Mouse (Mus musculus): Measurements from ENCODE around the gene Serpina9. TPM values are rescaled to one million over a fixed set of nuclear protein-coding genes. Genes with fewer than 3 reads are reported as not detected.
A peak's percentile ranks its signal among the peaks of the same experiment; 100 is the strongest.

Gene Serpina9
- total and polyA plus RNA-seq, 3 experiments = 0.06 TPM; not detected in 2

- DNase-seq (ENCODE audit: low read depth, low spot score) = peak; percentile 9
- H3K9ac ChIP-seq (ENCODE audit: control insufficient read depth, low read depth, low read length, poor library complexity, severe bottlenecking) = no peak overlapping the region
- H3K36me3 ChIP-seq (ENCODE audit: control insufficient read depth in 1 of 2, insufficient read depth in 2 of 2, low read length in 2 of 2) = no peaks in the 10 kb centered on the region
- no peaks in the 10 kb centered on the region for H3K9me3 ChIP-seq (replicated peaks; ENCODE audit: insufficient read depth, low read length)
- no peaks in the 10 kb centered on the region; a peak in 1 of 4 replicates for H3K27me3 ChIP-seq (ENCODE audit: control insufficient read depth in 1 of 2, insufficient read depth in 2 of 2, low read length in 2 of 2)
- H3K79me2 ChIP-seq (ENCODE audit: control insufficient read depth, insufficient read depth, low read length, poor library complexity) = no peaks in the 10 kb centered on the region
- no peaks in the 10 kb centered on the region for H3K4me1 ChIP-seq (ENCODE audit: control insufficient read depth in 1 of 2, insufficient read depth in 2 of 2, low read length in 2 of 2)
- TF ChIP-seq ZNF384 (IDR thresholded peaks at IDR 0.05; ENCODE audit: low read depth, low read length) = no peak
- no peak overlapping the region for H3K27ac ChIP-seq (ENCODE audit: control insufficient read depth, low read depth, low read length)
- no peak overlapping the region for H3K4me3 ChIP-seq (ENCODE audit: control insufficient read depth in 1 of 2, insufficient read depth in 1 of 2, low read depth in 2 of 2, low read length in 2 of 2)
Observed at GRCm38 (mm10) chr12:104057050-104057449, 43.5 kb upstream of the Serpina9 start.

DNA sequence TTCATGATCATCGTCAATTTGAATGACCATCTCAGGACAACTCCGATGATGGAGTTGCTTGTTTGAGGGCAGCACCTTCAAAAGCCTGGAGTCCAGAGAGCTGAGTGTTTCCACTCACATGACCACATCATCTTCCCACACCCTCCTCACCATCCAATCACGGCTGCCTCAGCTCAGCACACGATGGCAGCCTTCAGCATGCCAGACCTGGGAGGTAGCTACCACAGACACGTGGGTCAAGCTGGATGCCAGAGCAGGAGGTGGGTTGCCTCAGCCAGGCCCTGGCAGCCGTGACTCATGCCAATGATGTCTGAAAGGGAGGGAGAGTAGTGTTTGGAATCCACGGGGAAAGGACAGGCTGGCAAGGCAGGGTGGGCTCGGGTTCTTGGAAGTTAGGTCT is 42.2 kb upstream of the Serpina9 start:
- no peak for DNase-seq (ENCODE audit: low read depth, low spot score)
- Histone ChIP-seq H3K27ac (ENCODE audit: control insufficient read depth, low read depth, low read length) (no peak overlapping the region), H3K27me3 (ENCODE audit: control insufficient read depth in 1 of 2, insufficient read depth in 2 of 2, low read length in 2 of 2) (no peaks in the 10 kb centered on the region; a peak in 1 of 4 replicates), H3K9me3 (replicated peaks; ENCODE audit: insufficient read depth, low read length) (no peaks in the 10 kb centered on the region), H3K4me1 (ENCODE audit: control insufficient read depth in 1 of 2, insufficient read depth in 2 of 2, low read length in 2 of 2) (no peaks in the 10 kb centered on the region), H3K9ac (ENCODE audit: control insufficient read depth, low read depth, low read length, poor library complexity, severe bottlenecking) (no peak overlapping the region), H3K4me3 (ENCODE audit: control insufficient read depth in 1 of 2, insufficient read depth in 1 of 2, low read depth in 2 of 2, low read length in 2 of 2) (no peak overlapping the region), H3K36me3 (ENCODE audit: control insufficient read depth in 1 of 2, insufficient read depth in 2 of 2, low read length in 2 of 2) (no peaks in the 10 kb centered on the region), H3K79me2 (ENCODE audit: control insufficient read depth, insufficient read depth, low read length, poor library complexity) (no peaks in the 10 kb centered on the region)
- TF ChIP-seq CHD2 (IDR thresholded peaks at IDR 0.05; ENCODE audit: low read length) (no peak), SIN3A (IDR thresholded peaks at IDR 0.05; ENCODE audit: low read length) (no peak), JUND (IDR thresholded peaks at IDR 0.05; ENCODE audit: low read depth, low read length) (no peak), MYB (IDR thresholded peaks at IDR 0.05; ENCODE audit: low read depth, low read length) (no peak), E2F4 (IDR thresholded peaks at IDR 0.05; ENCODE audit: borderline replicate concordance, low read depth, low read length) (no peak), CTCF (IDR thresholded peaks at IDR 0.05 in 2 of 3, conservative IDR thresholded peaks at IDR 0.05 in 1 of 3; ENCODE audit: control insufficient read depth in 1 of 3, insufficient read depth in 1 of 3, low read depth in 2 of 3, low read length in 3 of 3, poor library complexity in 1 of 3, severe bottlenecking in 1 of 3) (no peak), ZKSCAN1 (IDR thresholded peaks at IDR 0.05; ENCODE audit: low read depth, low read length) (no peak), MAX (IDR thresholded peaks at IDR 0.05; ENCODE audit: low read length) (no peak), NELFE (IDR thresholded peaks at IDR 0.05; ENCODE audit: low read depth, low read length) (no peak), CHD1 (IDR thresholded peaks at IDR 0.05; ENCODE audit: low read depth, low read length) (no peak), POLR2AphosphoS2 (IDR thresholded peaks at IDR 0.05; ENCODE audit: low read length) (no peak), USF2 (IDR thresholded peaks at IDR 0.05; ENCODE audit: borderline replicate concordance in 1 of 2, insufficient read depth in 1 of 2, low read depth in 1 of 2, low read length in 2 of 2) (no peak), MAFK (IDR thresholded peaks at IDR 0.05; ENCODE audit: borderline replicate concordance, low read depth, low read length) (no peak), GATA1 (IDR thresholded peaks at IDR 0.05; ENCODE audit: low read depth, low read length) (no peak), USF1 (IDR thresholded peaks at IDR 0.05; ENCODE audit: low read depth, low read length) (no peak), POLR2AphosphoS5 (IDR thresholded peaks at IDR 0.05; ENCODE audit: borderline replicate concordance, low read depth, low read length) (no peak), TAL1 (IDR thresholded peaks at IDR 0.05; ENCODE audit: low read length) (no peak), EP300 (IDR thresholded peaks at IDR 0.05; ENCODE audit: low read depth in 1 of 2, low read length in 2 of 2) (no peak), RAD21 (IDR thresholded peaks at IDR 0.05; ENCODE audit: low read depth, low read length) (no peak), MYC (IDR thresholded peaks at IDR 0.05; ENCODE audit: low read depth, low read length) (no peak)
